In genomic region chr5:120464321-120464720, GRCm38 (mm10) we compare ENCODE assay signal across 14 mouse cellular contexts. TPM values are rescaled to one million over a fixed set of nuclear protein-coding genes. Genes with fewer than 3 reads are reported as not detected.
A peak's percentile ranks its signal among the peaks of the same experiment; 100 is the strongest.
DNase-seq lines count a peak whose midpoint lies in the region; ATAC-seq and TF ChIP-seq lines count a peak whose summit lies in the region.
"Had no signal": no experiment of that assay in that cellular context is flagged by ENCODE, and none has a peak within 500 bp of the region (broad histone marks: within the 10 kb centered on the region; RNA-seq: fewer than 3 reads in every experiment).

No protein-coding gene starts in this region.

- H3K27ac ChIP-seq in gastrocnemius, adult 2 months, result no peak overlapping the region
- H3K27ac ChIP-seq in midbrain, embryonic 11.5 days (ENCODE audit: low read depth, low read length), result no peak overlapping the region
- H3K27ac ChIP-seq in midbrain, embryonic 13.5 days, result no peak overlapping the region
- H3K27ac ChIP-seq in forebrain, embryonic 15.5 days (replicated peaks), result no peak overlapping the region
- H3K27ac ChIP-seq: forebrain, embryonic 12.5 days; neural tube, embryonic 15.5 days had no signal

- intact Hi-C loops in gastrocnemius, adult 2 months (cut with DNase I), result no loop called here

- no peak overlapping the region for H3K9ac ChIP-seq in midbrain, embryonic 11.5 days (ENCODE audit: low read length)
- H3K9ac ChIP-seq in midbrain, embryonic 13.5 days (replicated peaks), result no peak overlapping the region
- H3K9ac ChIP-seq in forebrain, embryonic 15.5 days (replicated peaks), result no peak overlapping the region
- H3K9ac ChIP-seq: forebrain, embryonic 12.5 days; neural tube, embryonic 15.5 days had no signal

- peak; percentile 34; the same call in 1 of the 2 replicates for TF ChIP-seq CTCF in gastrocnemius, adult 2 months (IDR thresholded peaks at IDR 0.05)

- no peak overlapping the region for H3K4me2 ChIP-seq in midbrain, embryonic 11.5 days
- no peak overlapping the region for H3K4me2 ChIP-seq in midbrain, embryonic 13.5 days (replicated peaks)
- no peak overlapping the region for H3K4me2 ChIP-seq in forebrain, embryonic 15.5 days (replicated peaks)
- H3K4me2 ChIP-seq: forebrain, embryonic 12.5 days; neural tube, embryonic 15.5 days had no signal

- H3K27me3 ChIP-seq in midbrain, embryonic 11.5 days (ENCODE audit: control insufficient read depth, insufficient read depth, low read length), result no peaks in the 10 kb centered on the region
- H3K27me3 ChIP-seq in midbrain, embryonic 13.5 days, result peaks cover 30% of the 10 kb centered on the region
- no peaks in the 10 kb centered on the region for H3K27me3 ChIP-seq in forebrain, embryonic 15.5 days

- H3K4me3 ChIP-seq in gastrocnemius, adult 2 months, result no peak overlapping the region
- no peak overlapping the region for H3K4me3 ChIP-seq in midbrain, embryonic 11.5 days (ENCODE audit: low read depth, low read length)
- H3K4me3 ChIP-seq in midbrain, embryonic 13.5 days (replicated peaks), result no peak overlapping the region
- H3K4me3 ChIP-seq in forebrain, embryonic 15.5 days, result no peak overlapping the region
- H3K4me3 ChIP-seq: forebrain, embryonic 12.5 days; neural tube, embryonic 15.5 days had no signal

- 70% methylated on average over 4 of the region's 4 CpGs for whole genome bisulfite sequencing in midbrain, embryonic 11.5 days
- 76% methylated on average over 4 of the region's 4 CpGs for WGBS in midbrain, embryonic 13.5 days
- WGBS in forebrain, embryonic 15.5 days, result 77% methylated on average over 4 of the region's 4 CpGs

- no peaks in the 10 kb centered on the region for H3K36me3 ChIP-seq in midbrain, embryonic 11.5 days (ENCODE audit: control insufficient read depth, insufficient read depth, low read length)
- no peaks in the 10 kb centered on the region for H3K36me3 ChIP-seq in midbrain, embryonic 13.5 days
- H3K36me3 ChIP-seq in forebrain, embryonic 15.5 days, result no peaks in the 10 kb centered on the region
- H3K36me3 ChIP-seq: forebrain, embryonic 12.5 days; neural tube, embryonic 15.5 days had no signal

- DNase-seq in gastrocnemius, adult 2 months, result no peak
- no peak for DNase-seq in gastrocnemius, postnatal 4 days (ENCODE audit: low spot score in 2 of 2)
- DNase-seq in midbrain, embryonic 11.5 days (ENCODE audit: low spot score, missing footprints), result peak; percentile 93
- DNase-seq in NIH3T3 (ENCODE audit: low read depth), result peak; percentile 22
- DNase-seq in mesoderm, embryonic 11.5 days (ENCODE audit: low read depth, low spot score), result peak; percentile 35
- DNase-seq in layer of hippocampus, adult 18-20 months (ENCODE audit: low spot score in 2 of 2), result no peak
- DNase-seq: cerebellum, adult 9-11 months had no signal

- no peaks in the 10 kb centered on the region for H3K4me1 ChIP-seq in midbrain, embryonic 11.5 days (ENCODE audit: control insufficient read depth, insufficient read depth, low read length)
- H3K4me1 ChIP-seq in midbrain, embryonic 13.5 days (replicated peaks), result 0 out of 2 replicates have a peak, but pooled peaks cover 3% of the 10 kb centered on the region
- H3K4me1 ChIP-seq in forebrain, embryonic 15.5 days, result no peaks in the 10 kb centered on the region

- H3K9me3 ChIP-seq in midbrain, embryonic 11.5 days (ENCODE audit: control insufficient read depth, low read length), result no peaks in the 10 kb centered on the region
- no peaks in the 10 kb centered on the region for H3K9me3 ChIP-seq in midbrain, embryonic 13.5 days
- no peaks in the 10 kb centered on the region for H3K9me3 ChIP-seq in forebrain, embryonic 15.5 days
- H3K9me3 ChIP-seq: forebrain, embryonic 12.5 days had no signal

- no peak for ATAC-seq in midbrain, embryonic 11.5 days (ENCODE audit: low FRiP score)
- no peak for ATAC-seq in midbrain, embryonic 13.5 days
- no peak for ATAC-seq in forebrain, embryonic 15.5 days (replicated peaks)

RNA-seq across cellular contexts. Expression of gene Sdsl, which starts 8.3 kb away (rescaled TPM):
- total RNA-seq in gastrocnemius, adult 2 months (2021), result 1 to 10 TPM in 1 of 2 experiments, under 1 TPM in 1; 0.41 to 1.1 TPM
- total RNA-seq in gastrocnemius, postnatal 4 days (2021), result under 1 TPM; 0.32 to 0.73 TPM
- polyA plus RNA-seq in midbrain, embryonic 11.5 days (2014; fragmentation: Nextera tagmentation; extraction: Ambion mirVana), result 4.2 TPM in 2 replicates
- 6.8 and 9.5 TPM in 2 replicates for polyA plus RNA-seq in midbrain, embryonic 13.5 days (2015; fragmentation: Nextera tagmentation; extraction: Ambion mirVana)
- 1 to 10 TPM; 7.5 to 8.0 TPM for total RNA-seq in layer of hippocampus, adult 18-20 months (2021)
- polyA plus RNA-seq in forebrain, embryonic 15.5 days (2015; fragmentation: Nextera tagmentation; extraction: Ambion mirVana), result 2.3 and 2.6 TPM in 2 replicates

RNA-seq across cellular contexts. Expression of gene Sds, which starts 12.0 kb away (rescaled TPM):
- total RNA-seq in gastrocnemius, adult 2 months (2021), result under 1 TPM; 0.26 to 0.70 TPM
- not detected for total RNA-seq in gastrocnemius, postnatal 4 days (2021)
- polyA plus RNA-seq in midbrain, embryonic 11.5 days (2014; fragmentation: Nextera tagmentation; extraction: Ambion mirVana), result not detected in 2 replicates
- 0.32 TPM in 1 of 2 replicates, not detected in the other for polyA plus RNA-seq in midbrain, embryonic 13.5 days (2015; fragmentation: Nextera tagmentation; extraction: Ambion mirVana)
- total RNA-seq in layer of hippocampus, adult 18-20 months (2021), result under 1 TPM; 0.33 to 0.69 TPM
- polyA plus RNA-seq in forebrain, embryonic 15.5 days (2015; fragmentation: Nextera tagmentation; extraction: Ambion mirVana), result not detected in 2 replicates
- polyA plus RNA-seq: forebrain, embryonic 12.5 days; heart, embryonic 14.5 days; large intestine, adult 2 months; neural tube, embryonic 15.5 days; stomach, embryonic 14.5 days had no signal

RNA-seq across cellular contexts. Expression of gene Lhx5, which starts 32.8 kb away (rescaled TPM):
- not detected for total RNA-seq in gastrocnemius, adult 2 months (2021)
- not detected for total RNA-seq in gastrocnemius, postnatal 4 days (2021)
- 21.5 and 22.0 TPM in 2 replicates for polyA plus RNA-seq in midbrain, embryonic 11.5 days (2014; fragmentation: Nextera tagmentation; extraction: Ambion mirVana)
- polyA plus RNA-seq in midbrain, embryonic 13.5 days (2015; fragmentation: Nextera tagmentation; extraction: Ambion mirVana), result 44.6 and 55.0 TPM in 2 replicates
- total RNA-seq in layer of hippocampus, adult 18-20 months (2021), result not detected
- polyA plus RNA-seq in forebrain, embryonic 15.5 days (2015; fragmentation: Nextera tagmentation; extraction: Ambion mirVana), result 6.3 and 7.0 TPM in 2 replicates
- polyA plus RNA-seq: heart, embryonic 14.5 days had no signal

RNA-seq across cellular contexts. Expression of gene Plbd2, which starts 39.1 kb away (rescaled TPM):
- 10 to 100 TPM; 33.7 to 47.8 TPM for total RNA-seq in gastrocnemius, adult 2 months (2021)
- 10 to 100 TPM; 43.7 to 49.7 TPM for total RNA-seq in gastrocnemius, postnatal 4 days (2021)
- 20.2 and 21.9 TPM in 2 replicates for polyA plus RNA-seq in midbrain, embryonic 11.5 days (2014; fragmentation: Nextera tagmentation; extraction: Ambion mirVana)
- polyA plus RNA-seq in midbrain, embryonic 13.5 days (2015; fragmentation: Nextera tagmentation; extraction: Ambion mirVana), result 25.1 and 29.3 TPM in 2 replicates
- 10 to 100 TPM; 55.8 to 56.5 TPM for total RNA-seq in layer of hippocampus, adult 18-20 months (2021)
- polyA plus RNA-seq in forebrain, embryonic 15.5 days (2015; fragmentation: Nextera tagmentation; extraction: Ambion mirVana), result 24.0 and 25.6 TPM in 2 replicates

RNA-seq across cellular contexts. Expression of gene Slc8b1, which starts 46.6 kb away (rescaled TPM):
- total RNA-seq in gastrocnemius, adult 2 months (2021), result 10 to 100 TPM in 1 of 2 experiments, 1 to 10 TPM in 1; 8.1 to 10.5 TPM
- total RNA-seq in gastrocnemius, postnatal 4 days (2021), result 10 to 100 TPM; 22.7 to 30.9 TPM
- 1.3 and 1.8 TPM in 2 replicates for polyA plus RNA-seq in midbrain, embryonic 11.5 days (2014; fragmentation: Nextera tagmentation; extraction: Ambion mirVana)
- 2.3 and 2.4 TPM in 2 replicates for polyA plus RNA-seq in midbrain, embryonic 13.5 days (2015; fragmentation: Nextera tagmentation; extraction: Ambion mirVana)
- 10 to 100 TPM in 1 of 2 experiments, 1 to 10 TPM in 1; 7.8 to 11.8 TPM for total RNA-seq in layer of hippocampus, adult 18-20 months (2021)
- polyA plus RNA-seq in forebrain, embryonic 15.5 days (2015; fragmentation: Nextera tagmentation; extraction: Ambion mirVana), result 2.2 and 2.4 TPM in 2 replicates

Comparison
In these comparisons a context has a peak if more than half of its experiments do, and no peak if none do; other contexts are left out.
1. DNase-seq: peak in midbrain, embryonic 11.5 days (single experiment), NIH3T3 (single experiment) and mesoderm, embryonic 11.5 days (single experiment); none in gastrocnemius, adult 2 months (single experiment), gastrocnemius, postnatal 4 days (0 of 2) and layer of hippocampus, adult 18-20 months (0 of 2).
2. RNA of gene Sdsl, which starts 8.3 kb away (total RNA-seq): 7.5 to 8.0 TPM in layer of hippocampus, adult 18-20 months; 0.41 to 1.1 TPM in gastrocnemius, adult 2 months and 0.32 to 0.73 TPM in gastrocnemius, postnatal 4 days; every median in the first group is over 4 times any median in the second.